Mouse (Mus musculus) ovary, postnatal 14 days (tissue): ENCODE data around the gene Sap30bp.

Experiments used
- DNase-seq: peaks from one replicate; pipeline ENCODE4 v3.0.0; 2022; ENCODE audit warnings: low spot score

The Sap30bp gene

DNA sequence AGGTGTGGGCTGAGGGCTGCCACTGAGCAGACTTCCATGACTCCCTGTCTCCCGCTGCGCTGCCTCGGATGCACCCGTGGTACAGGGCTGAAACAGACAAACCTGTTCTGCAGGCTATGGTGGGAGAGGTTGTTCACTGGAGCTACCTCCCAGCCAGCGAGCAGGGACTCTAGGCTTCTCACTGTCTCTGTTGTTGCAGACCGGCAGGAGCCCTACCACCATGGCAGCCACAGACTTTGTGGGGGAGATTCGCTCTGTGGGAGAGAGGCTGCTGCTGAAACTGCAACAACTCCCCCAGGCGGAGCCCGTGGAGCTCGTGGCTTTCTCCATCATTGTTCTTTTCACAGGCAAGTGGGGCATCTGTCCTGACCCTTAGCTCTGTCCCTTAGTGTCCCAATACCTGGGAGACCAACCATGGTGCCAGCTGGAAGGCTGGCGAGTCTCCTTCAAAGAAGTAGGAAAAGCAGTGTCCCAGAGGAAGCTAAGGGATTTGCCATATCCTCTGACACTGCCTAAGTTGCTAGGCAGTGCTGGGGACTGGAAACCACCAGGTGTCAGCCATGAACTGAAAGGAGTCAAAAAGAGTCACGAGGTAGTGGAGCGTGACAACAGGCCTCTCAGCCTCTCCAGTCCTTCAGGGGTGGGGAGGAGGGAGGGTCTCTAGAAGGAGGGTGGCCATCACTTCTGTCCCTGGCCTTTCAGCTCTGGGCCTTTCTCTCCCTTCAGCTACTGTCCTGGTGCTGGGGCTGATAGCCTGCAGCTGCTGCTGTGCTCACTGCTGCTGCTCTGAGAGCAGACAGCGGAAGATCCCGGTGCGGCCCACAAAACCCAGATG is 27.9 kb upstream of the Sap30bp start:
- no peak for DNase-seq

DNA sequence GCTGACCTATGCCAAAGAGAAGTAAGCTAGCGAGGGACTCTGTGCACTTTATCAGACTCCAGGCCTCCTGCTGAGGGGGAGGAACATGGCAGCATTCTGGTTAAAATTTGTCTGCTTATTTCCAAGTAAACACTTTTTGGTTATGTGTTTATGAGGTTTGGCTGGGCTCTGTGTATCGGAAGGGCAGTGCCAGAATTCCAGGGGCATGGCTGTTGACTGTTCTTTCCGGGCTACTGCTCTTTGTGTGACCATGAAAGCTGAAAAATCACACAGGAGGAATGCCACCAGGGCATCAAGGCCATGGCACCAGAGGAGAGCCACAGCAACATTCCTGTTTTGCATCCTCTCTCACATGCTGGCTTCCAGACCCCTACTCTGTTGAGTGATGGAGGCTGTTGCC is 27.0 kb upstream of the Sap30bp start:
- DNase-seq, result no peak

DNA sequence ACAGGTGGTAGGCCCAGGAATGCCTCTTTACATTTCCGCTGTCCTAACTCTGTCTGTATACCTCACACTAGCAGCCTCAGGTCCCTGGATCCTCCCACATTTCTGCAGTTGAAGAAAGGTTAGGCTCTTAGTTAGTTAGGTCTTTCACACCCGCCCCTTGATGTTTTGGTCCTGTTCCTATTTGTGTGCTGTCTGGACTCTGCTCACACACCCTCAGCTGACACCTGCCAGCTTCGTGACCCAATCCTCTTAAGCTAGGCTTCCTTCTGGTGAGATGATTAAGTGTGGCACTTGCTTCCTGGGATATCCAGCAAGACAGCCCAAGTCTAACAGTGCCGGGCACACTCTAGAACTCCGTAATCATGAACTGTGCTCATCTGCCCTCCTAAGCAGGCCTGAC is 26.6 kb upstream of the Sap30bp start:
- DNase-seq, result no peak

DNA sequence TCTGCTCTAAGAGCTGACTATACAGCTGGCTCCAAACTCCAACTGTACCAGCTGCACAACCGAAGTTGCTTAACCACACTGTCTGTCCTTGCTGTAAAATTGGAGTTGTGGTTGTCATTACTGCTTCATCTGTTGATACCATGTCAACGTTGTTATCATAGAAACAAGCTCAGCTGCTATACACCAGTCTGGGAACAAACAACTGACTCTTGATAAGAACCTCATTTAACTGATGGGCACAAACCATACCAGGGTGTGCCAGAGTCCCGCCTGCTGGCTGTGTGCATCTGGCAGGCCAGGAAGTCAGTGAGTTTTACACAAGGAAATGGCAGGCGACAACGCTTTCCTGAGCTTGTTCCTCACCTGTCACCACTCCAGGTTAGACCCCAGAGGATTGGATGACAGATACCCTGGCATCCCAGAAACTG is 21.9 kb upstream of the Sap30bp start:
- DNase-seq, result no peak

DNA sequence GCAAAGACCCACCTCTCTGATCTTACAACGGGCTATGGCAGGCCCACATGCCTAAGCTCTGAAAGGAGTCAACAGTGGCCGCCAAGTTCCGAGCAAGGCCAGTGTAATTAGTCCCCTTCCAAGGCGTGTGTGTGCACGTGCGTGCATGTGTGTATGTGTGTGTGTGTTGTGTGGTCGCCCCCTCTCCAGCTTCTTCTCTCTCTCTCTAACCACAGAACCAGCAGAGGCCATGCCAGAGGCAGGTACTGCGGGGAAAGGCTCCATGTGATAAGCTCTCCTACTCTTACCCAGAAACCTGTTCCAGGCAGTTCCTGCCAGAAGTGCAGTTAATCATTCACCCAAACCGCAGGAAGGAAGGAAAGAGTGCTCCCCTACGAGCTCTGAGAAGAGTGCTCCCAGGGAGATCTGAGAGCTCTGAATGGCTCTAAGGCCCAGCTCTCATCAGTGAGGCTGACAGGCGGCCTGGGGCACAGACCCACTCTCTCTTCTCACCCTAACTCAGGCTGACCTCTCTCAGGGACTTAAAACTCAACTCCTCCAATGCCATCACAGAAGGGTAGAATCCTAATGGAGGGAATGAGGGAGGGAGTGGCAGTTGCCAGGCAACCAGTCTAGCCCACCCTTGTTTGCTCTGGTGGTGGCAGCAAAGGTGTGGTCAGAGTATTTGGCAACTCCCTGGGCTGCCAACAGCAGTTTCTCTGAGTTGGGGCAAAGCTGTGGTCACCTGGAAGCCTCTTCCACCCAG is 21.3 kb upstream of the Sap30bp start, which contains the start of gene Smim6:
TSS of gene Smim6 (plus strand) at position 386 of the 745 bp plus-strand sequence.
- no peak for DNase-seq

DNA sequence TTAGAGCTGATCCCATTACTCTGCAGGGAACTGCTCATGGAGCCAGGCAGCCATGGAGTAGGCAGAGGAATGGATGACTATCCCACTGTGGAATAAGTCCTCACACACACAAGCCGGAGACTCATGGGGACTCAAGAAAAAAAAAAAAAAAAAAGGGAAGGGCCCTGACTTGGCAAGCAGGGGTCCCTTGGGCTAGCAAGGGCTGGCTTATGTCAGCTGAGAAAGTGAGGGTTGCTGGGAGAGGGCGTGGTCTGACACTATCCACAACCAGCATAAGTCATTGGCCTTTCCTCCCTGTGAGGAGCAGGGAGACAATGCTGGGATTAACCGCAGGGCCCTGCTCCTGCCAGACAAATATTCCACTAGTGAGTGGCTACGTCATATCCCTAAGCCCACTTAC is 16.5 kb upstream of the Sap30bp start:
- no peak for DNase-seq

DNA sequence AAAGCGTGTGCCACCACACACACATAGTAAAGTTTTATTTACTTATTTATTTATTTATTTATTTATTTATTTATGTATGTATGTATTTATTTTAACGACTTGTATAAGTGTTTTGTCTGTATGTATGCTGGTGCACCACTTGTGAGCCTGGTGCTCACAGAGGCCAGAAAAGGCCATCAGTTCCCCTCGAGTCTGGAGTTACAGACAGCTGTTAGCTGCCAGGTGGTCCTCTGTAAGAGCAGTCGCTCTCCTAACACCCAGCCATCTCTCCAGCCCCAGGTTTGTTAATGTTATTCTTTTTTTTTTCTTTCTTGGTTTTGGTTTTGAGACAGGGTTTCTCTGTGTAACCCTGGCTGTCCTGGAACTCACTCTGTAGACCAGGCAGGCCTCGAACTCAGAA is 14.4 kb upstream of the Sap30bp start:
- DNase-seq, result no peak

DNA sequence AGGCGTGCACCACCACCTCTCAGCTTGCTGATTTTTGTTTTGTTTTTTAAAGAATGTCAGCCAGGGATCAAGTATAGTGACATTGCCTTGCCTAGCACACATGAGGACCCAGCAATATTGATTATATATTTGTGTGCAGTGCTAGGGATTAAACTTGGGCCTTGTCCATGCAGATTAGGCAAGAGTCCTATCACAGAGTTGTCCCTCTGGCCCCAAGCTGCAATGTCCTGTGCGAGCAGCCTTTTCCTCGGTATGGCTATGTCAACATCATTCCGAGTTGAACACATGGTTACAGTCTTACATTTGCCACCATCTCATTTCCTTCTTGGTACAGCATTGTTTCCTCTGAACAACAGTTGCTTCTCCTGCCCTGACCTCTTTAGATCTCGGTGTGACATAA is 14.0 kb upstream of the Sap30bp start:
- no peak for DNase-seq

DNA sequence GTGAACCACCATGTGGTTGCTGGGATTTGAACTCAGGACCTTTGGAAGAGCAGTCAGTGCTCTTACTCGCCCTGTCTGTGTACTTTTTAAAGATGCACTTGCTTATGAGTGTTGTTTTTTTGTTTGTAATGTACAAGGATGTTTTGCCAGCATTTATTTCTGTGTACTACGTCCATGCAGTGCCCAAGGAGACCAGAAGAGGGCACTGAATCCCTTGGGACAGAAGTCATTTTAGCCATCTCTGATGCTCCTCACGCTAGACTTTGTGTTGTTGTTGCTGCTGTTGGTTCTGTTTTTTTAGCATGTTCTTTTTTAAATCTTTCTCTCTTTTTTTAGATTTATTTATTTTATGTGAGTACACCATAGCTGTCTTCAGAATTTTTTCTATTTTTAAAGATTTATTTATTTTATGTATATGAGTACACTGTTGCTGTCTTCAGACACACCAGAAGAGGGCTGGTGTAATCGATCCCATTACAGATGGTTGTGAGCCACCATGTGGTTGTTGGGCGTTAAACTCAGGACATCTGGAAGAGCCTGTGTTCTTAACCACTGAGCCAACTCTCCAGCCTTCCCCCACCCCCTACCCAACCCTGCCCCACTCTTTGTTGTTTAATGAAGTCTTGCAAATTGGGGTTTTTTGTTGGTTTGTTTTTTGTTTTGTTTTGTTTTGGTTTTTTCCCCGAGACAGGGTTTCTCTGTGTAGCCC is 12.8 kb upstream of the Sap30bp start:
- no peak for DNase-seq

DNA sequence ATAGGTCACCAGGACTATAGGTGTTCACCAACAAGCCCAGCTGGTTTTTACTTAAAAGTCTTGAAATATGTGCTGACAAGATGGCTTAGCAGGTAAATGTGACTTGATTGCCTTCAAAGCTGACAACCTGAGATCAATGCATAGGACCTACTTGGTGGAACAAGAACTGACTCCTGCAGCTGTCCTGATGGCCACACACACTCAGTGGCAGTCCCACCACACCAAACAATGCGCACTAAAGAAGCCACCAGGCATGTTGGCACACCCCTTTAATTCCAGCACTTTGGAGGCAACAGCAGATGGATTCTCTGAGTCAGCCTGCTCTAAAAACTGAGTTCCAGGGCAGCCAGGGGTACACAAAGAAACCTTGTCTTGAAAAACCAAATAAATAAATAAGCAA is 11.1 kb upstream of the Sap30bp start:
- no peak for DNase-seq

DNA sequence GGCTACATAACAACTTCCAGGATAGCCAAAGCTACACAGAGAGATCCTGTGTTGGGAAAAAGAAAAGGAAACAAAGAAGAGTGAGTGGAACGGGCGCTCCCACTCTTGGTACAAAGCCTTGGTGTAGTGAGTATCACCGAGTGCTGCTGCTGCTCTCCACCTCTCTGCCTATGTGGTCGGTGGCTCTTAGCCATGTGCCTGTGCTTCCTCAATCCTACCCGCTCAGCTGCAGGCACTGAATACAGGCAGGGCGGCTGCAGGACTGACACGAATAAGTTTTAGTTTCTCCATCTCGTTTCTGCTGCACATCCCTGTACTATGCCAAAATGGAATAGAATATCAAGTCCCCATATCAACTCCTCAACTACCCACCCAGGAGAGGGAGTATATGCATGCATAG is 4.1 kb upstream of the Sap30bp start:
- no peak for DNase-seq

DNA sequence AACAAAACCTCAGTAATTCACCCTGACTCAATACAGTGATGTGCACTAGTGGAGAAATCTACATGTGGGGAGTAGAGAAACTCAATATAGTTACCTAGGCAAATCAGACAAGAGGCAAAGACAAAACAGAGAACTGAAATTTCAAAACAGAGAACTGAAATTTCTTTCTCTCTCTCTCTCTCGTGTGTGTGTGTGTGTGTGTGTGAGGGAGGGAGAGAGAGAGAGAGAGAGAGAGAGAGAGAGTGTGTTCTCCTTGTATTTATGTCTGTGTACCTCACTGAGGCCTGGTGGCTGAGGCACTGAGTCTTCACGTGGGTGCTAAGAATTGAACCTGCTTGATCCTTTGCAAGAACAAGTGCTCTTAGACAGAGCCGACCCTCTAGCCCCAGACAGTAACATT is 3.3 kb upstream of the Sap30bp start:
- DNase-seq, result no peak

DNA sequence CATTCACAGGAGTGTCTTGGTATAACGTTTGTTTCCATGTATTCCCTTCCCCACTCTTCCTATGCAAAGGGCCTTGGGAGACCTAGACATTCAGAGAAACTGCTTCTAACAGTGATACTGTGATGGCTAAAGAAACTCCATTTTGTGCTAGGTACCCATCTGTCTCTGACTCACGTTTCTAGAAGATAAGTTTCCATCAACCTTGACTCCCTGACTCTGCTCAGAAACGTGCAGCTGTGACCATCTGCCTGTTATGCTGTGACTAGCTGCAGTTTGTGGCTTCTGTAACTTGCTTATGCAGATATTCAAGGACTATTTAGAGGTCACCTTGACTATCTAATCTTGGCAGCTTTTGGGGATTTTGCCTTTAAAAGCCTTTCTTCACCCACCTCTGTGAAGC is 1.8 kb upstream of the Sap30bp start:
- DNase-seq, result no peak

DNA sequence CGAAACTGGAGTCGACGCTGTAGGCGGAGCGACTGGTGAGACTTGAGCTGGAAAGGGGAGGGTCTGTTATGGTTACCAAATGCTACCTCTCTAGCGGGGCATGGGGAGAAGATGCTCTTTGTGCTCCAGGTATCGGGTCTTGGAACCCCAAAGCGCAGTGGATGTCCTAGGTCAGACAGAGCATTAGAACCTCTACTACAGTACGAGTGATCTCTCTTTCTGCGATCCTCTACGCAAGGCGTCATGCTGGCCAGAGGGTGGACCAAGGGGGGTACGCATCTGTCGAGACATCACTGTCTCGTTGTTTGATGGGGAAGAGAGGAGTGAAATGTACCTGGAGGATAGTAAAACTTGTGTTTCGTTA is 647 bp downstream of the Sap30bp start:
- no peak for DNase-seq

DNA sequence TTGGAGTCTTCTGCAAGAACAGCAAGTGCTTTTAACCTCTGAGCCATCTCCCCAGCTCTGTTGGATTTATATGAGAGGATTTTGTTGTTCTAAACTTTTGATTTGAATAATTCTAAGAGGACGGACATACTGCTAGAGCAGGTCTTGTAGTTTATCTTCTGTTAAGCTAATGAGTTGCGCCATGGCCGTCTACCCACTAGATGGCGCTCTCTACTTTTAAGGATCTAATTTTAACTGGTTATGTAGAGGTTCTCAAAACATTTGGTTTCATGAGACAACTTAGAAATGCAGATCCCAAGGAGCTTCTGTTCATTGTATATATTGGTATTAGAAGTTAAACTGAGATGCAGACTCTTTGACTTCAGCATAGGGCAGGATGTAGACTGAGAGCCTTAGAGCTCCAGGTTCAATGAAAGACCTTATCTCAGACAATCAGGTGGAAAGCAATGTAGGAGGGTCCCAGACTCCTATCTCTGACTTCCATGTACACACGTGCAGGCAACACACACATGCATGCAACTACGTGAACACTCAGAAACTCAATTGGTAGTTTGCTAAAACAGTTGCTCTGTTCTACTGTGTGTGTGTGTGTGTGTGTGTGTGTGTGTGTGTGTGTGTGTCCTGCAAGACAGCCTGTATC is 6.7 kb downstream of the Sap30bp start:
- DNase-seq, result peak; percentile 59

DNA sequence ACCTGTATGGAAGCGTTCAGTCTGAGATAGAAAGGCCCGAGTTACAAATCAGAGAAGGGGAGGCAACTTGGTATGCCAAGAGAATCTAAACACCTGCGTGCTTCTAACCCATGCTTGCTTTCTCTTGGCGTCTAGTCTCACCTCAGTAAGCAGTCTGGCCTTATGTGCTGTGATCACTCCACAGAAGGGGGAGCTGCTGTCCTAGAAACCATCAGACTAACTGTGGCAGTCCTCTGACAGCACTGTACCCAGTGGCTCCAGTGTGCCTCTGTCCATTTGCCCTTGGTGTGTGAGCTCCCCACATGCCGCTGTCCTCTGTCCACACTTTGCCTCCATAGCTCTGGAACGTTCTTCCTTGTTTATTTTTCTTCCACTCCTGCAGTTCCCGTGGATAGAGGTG is 8.9 kb downstream of the Sap30bp start:
- DNase-seq, result no peak

DNA sequence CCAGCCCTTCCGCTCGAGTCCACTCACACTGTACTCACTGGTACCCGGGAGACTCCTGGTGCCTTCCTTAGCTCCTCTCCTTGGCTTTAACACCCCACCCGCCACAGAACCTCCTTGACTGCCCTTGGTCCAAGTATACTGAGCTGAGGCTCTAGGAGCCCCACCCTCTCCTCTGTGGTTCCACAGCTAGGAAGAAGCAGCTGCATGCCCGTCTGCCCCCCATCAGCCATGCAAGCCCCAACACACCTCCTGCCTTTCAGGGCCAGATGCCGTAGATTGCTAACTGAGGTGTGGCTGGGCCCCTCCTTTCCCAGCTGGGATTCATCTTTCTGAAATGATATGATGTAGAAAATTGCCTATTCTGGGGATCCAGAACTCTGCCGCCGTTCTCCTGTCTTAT is 12.2 kb downstream of the Sap30bp start:
- no peak for DNase-seq

DNA sequence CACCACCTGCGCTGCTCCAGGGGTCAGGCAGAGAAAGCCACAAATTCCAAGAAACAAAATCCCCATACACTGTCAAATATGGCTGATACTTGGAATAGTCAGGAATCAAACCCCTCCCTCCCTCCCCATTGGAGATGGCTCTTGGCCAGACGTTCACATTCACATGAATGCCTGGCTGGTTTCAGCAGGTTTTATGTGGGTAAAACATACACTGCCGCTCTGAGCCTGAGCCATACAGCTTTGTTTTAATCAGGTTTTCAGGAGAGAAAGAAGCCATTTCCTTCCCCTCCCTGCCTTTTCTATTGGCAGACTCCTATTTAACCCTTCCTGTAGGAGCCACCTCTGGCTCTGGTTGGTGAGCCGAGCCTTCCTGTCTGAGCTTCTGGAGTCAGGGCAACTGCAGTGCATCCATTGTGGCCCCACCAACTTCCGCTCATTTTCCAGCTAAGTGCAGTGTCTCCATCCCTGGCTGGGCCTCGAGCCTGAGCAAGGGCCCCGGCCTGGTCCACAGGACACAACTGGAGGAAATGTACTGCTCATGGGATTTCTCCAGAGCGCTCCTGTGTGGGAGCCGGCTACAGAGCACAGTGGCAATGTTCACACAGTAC is 13.2 kb downstream of the Sap30bp start:
- DNase-seq, result no peak

DNA sequence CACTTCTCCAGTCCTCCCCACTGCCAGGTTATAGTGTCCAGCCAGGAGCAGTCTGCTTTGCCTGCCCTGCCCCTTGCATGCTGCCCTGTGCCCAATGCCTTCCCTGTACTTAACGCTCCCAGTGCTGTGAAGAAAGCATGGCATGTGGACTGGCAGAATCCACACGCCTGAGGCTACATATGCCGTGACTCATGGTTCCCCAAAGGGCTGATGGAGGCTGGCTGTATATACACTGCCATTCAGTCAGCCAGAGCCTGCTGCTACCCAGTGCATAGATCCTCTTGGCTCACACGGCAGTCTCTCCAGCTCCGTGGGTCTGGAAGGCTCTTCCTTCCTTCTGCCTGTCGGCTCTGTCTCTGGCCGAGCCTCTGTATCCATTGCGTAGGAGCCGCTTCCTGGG is 15.2 kb downstream of the Sap30bp start:
- no peak for DNase-seq

DNA sequence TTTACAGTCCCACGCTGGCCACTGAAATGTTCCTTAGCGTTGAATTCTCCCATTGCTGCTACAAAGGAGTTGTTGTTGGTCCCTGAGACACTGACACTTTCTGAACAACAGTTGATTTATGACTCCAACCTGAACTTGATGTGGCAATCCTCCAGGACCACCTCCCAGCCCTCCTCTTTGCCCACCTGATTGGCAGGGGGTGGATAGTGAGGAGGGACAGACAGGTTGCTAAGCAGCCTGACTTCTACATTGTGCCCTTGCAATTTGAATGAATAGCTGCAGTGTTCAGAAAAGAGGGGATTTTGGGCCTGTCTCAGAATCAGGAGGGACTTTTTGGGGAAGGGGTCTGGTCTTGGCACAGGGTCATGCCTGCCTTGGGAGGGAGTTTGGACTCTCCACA is 17.6 kb downstream of the Sap30bp start:
- no peak for DNase-seq

DNA sequence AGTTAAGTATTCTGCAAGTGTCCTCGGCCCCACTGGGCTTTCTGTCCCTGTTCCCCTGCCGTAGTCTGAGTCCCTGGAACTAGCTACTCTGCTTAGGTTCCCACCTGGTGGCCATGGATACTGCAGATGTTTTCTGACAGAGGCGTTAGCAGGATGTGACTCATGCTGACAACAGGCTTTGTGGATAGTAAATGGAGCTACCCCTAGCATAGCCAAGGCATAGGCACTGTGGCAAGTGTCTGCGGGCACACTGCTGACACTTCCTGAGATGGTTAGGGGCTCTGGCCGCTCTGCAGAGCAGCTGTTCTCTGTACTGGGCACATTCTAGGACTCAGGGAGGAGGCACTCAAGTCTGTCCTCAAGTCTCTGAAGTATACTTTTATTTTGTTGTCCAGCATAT is 21.6 kb downstream of the Sap30bp start:
- no peak for DNase-seq
